Mouse (Mus musculus): ENCODE measurements around the gene Gm2310. TPM values are rescaled to one million over a fixed set of nuclear protein-coding genes. Genes with fewer than 3 reads are reported as not detected.
"Not testable (repeated sequence)": the region's sequence is repeated elsewhere in the genome, so short reads cannot be mapped to it uniquely, and the experiment has no call there.

The Gm2310 gene
- not detected in 2 replicates for polyA plus RNA-seq (2015; fragmentation: Nextera tagmentation; extraction: Ambion mirVana)

- not testable (repeated sequence) for ATAC-seq; H3K27ac ChIP-seq (ENCODE audit: low read length)
Measured at GRCm38 (mm10) chr15:8519853-8520252, at the start of gene Gm2310. Gene Gm2310 (minus strand): TSS chr15:8519953.

GRCm38 (mm10) chr15:8568645-8569528 is 49.1 kb upstream of the Gm2310 start:
- ATAC-seq: peak; percentile 89
- no peaks in the 10 kb centered on the region for H3K36me3 ChIP-seq (ENCODE audit: insufficient read depth, low read length)
- no peaks in the 10 kb centered on the region for H3K27me3 ChIP-seq (replicated peaks; ENCODE audit: insufficient read depth, low read length)
- peak overlapping the region; percentile 93 for H3K27ac ChIP-seq (ENCODE audit: low read length)
- H3K9me3 ChIP-seq (ENCODE audit: low read length): no peaks in the 10 kb centered on the region
- TF ChIP-seq EP300 (IDR thresholded peaks at IDR 0.05): no peak
- TF ChIP-seq CTCF (IDR thresholded peaks at IDR 0.05): no peak
- H3K4me3 ChIP-seq (ENCODE audit: low read depth, low read length): peak overlapping the region; percentile 43
- no peaks in the 10 kb centered on the region for H3K4me1 ChIP-seq (ENCODE audit: insufficient read depth, low read depth, low read length)
- under 1% methylated on average over 60 of the region's 61 CpGs for WGBS
- peak overlapping the region; percentile 48 for H3K9ac ChIP-seq (replicated peaks; ENCODE audit: low read depth)
- peak; percentile 93 for DNase-seq (ENCODE audit: low spot score)
- peak overlapping the region; percentile 91 for H3K4me2 ChIP-seq (replicated peaks; ENCODE audit: low read depth, low read length)

More at GRCm38 (mm10) chr15:8519853-8520252, at the start of gene Gm2310:
- not testable (repeated sequence) for H3K36me3 ChIP-seq (ENCODE audit: insufficient read depth, low read length); H3K4me1 ChIP-seq (ENCODE audit: insufficient read depth, low read depth, low read length); DNase-seq (ENCODE audit: low spot score); H3K9me3 ChIP-seq (ENCODE audit: low read length); H3K4me2 ChIP-seq (replicated peaks; ENCODE audit: low read depth, low read length); H3K27me3 ChIP-seq (replicated peaks; ENCODE audit: insufficient read depth, low read length); H3K9ac ChIP-seq (replicated peaks; ENCODE audit: low read depth); H3K4me3 ChIP-seq (ENCODE audit: low read depth, low read length)

GRCm38 (mm10) chr15:8568286-8568644 is 48.5 kb upstream of the Gm2310 start:
- H3K4me2 ChIP-seq (replicated peaks; ENCODE audit: low read depth, low read length): peak overlapping the region; percentile 91
- no peaks in the 10 kb centered on the region for H3K4me1 ChIP-seq (ENCODE audit: insufficient read depth, low read depth, low read length)
- H3K9ac ChIP-seq (replicated peaks; ENCODE audit: low read depth): no peak overlapping the region
- WGBS: 4% methylated on average over 7 of the region's 7 CpGs
- DNase-seq (ENCODE audit: low spot score): no peak
- H3K36me3 ChIP-seq (ENCODE audit: insufficient read depth, low read length): no peaks in the 10 kb centered on the region
- H3K27me3 ChIP-seq (replicated peaks; ENCODE audit: insufficient read depth, low read length): no peaks in the 10 kb centered on the region
- no peak for TF ChIP-seq EP300 (IDR thresholded peaks at IDR 0.05)
- TF ChIP-seq CTCF (IDR thresholded peaks at IDR 0.05): no peak
- peak overlapping the region; percentile 43 for H3K4me3 ChIP-seq (ENCODE audit: low read depth, low read length)
- H3K27ac ChIP-seq (ENCODE audit: low read length): peak overlapping the region; percentile 93
- no peaks in the 10 kb centered on the region for H3K9me3 ChIP-seq (ENCODE audit: low read length)
- ATAC-seq: no peak

- DNase-seq (ENCODE audit: low spot score): no peak
- Histone ChIP-seq H3K4me3 (ENCODE audit: low read depth, low read length) (no peak overlapping the region), H3K27ac (ENCODE audit: low read length) (no peak overlapping the region), H3K4me1 (ENCODE audit: insufficient read depth, low read depth, low read length) (no peaks in the 10 kb centered on the region), H3K27me3 (replicated peaks; ENCODE audit: insufficient read depth, low read length) (no peaks in the 10 kb centered on the region), H3K4me2 (replicated peaks; ENCODE audit: low read depth, low read length) (no peak overlapping the region), H3K9ac (replicated peaks; ENCODE audit: low read depth) (no peak overlapping the region), H3K36me3 (ENCODE audit: insufficient read depth, low read length) (no peaks in the 10 kb centered on the region), H3K9me3 (ENCODE audit: low read length) (no peaks in the 10 kb centered on the region)
- ATAC-seq: no peak
- TF ChIP-seq CTCF (IDR thresholded peaks at IDR 0.05) (no peak), EP300 (IDR thresholded peaks at IDR 0.05) (no peak)
- WGBS: 47% methylated on average over 6 of the region's 6 CpGs
Measured at GRCm38 (mm10) chr15:8565416-8565815, 45.7 kb upstream of the Gm2310 start.

GRCm38 (mm10) chr15:8564331-8564730 is 44.6 kb upstream of the Gm2310 start:
- TF ChIP-seq EP300 (IDR thresholded peaks at IDR 0.05) (no peak), CTCF (IDR thresholded peaks at IDR 0.05) (no peak)
- WGBS: 68% methylated on average over 3 of the region's 3 CpGs
- ATAC-seq (no peak), DNase-seq (ENCODE audit: low spot score) (no peak)
- H3K27me3 ChIP-seq (replicated peaks; ENCODE audit: insufficient read depth, low read length): no peaks in the 10 kb centered on the region
- H3K4me1 ChIP-seq (ENCODE audit: insufficient read depth, low read depth, low read length): no peaks in the 10 kb centered on the region
- no peaks in the 10 kb centered on the region for H3K36me3 ChIP-seq (ENCODE audit: insufficient read depth, low read length)
- H3K27ac ChIP-seq (ENCODE audit: low read length): no peak overlapping the region
- H3K9ac ChIP-seq (replicated peaks; ENCODE audit: low read depth): no peak overlapping the region
- no peak overlapping the region for H3K4me3 ChIP-seq (ENCODE audit: low read depth, low read length)
- H3K9me3 ChIP-seq (ENCODE audit: low read length): no peaks in the 10 kb centered on the region
- H3K4me2 ChIP-seq (replicated peaks; ENCODE audit: low read depth, low read length): no peak overlapping the region

GRCm38 (mm10) chr15:8563423-8564194 is 43.9 kb upstream of the Gm2310 start:
- H3K9me3 ChIP-seq (ENCODE audit: low read length): no peaks in the 10 kb centered on the region
- no peaks in the 10 kb centered on the region for H3K27me3 ChIP-seq (replicated peaks; ENCODE audit: insufficient read depth, low read length)
- TF ChIP-seq EP300 (IDR thresholded peaks at IDR 0.05) (no peak), CTCF (IDR thresholded peaks at IDR 0.05) (no peak)
- no peak overlapping the region for H3K9ac ChIP-seq (replicated peaks; ENCODE audit: low read depth)
- H3K27ac ChIP-seq (ENCODE audit: low read length): no peak overlapping the region
- no peaks in the 10 kb centered on the region for H3K36me3 ChIP-seq (ENCODE audit: insufficient read depth, low read length)
- no peak overlapping the region for H3K4me2 ChIP-seq (replicated peaks; ENCODE audit: low read depth, low read length)
- ATAC-seq (no peak), DNase-seq (ENCODE audit: low spot score) (no peak)
- no peak overlapping the region for H3K4me3 ChIP-seq (ENCODE audit: low read depth, low read length)
- H3K4me1 ChIP-seq (ENCODE audit: insufficient read depth, low read depth, low read length): no peaks in the 10 kb centered on the region
- WGBS: 48% methylated on average over 1 of the region's 1 CpGs
